Mouse (Mus musculus) liver, postnatal 0 days (tissue): ENCODE measurements at regions not wholly inside any gene's neighbourhood (a gene's known extent, or its start where the extent isn't known, plus 50 kb on each side); places are given as distances from the start of the nearest gene placed in this dataset.

ENCODE experiments used
- CTCF ChIP-seq: sonication (generic); IDR thresholded peaks from 2 replicates; pipeline ENCODE4 v1.5.1; 2016; ENCODE audit warnings: antibody characterized with exemption, low read depth
- EP300 ChIP-seq: IDR thresholded peaks from 2 replicates; pipeline ENCODE4 v1.6.1; 2016; ENCODE audit warnings: antibody characterized with exemption, low read depth, mild to moderate bottlenecking

- no peak for TF ChIP-seq CTCF
- no peak for TF ChIP-seq EP300
Observed at GRCm38 (mm10) chr12:92193934-92194685, 345.2 kb upstream of the Sel1l start.
